Mouse (Mus musculus) bone marrow macrophage, adult 2 months (primary cell): ENCODE data around the gene Sacs. TPM values are rescaled to one million over a fixed set of nuclear protein-coding genes. Genes with fewer than 3 reads are reported as not detected.

ENCODE experiments used
- H3K27ac ChIP-seq: 2 replicates; pipeline ENCODE4 v1.5.1; 2012; ENCODE audit warnings: low read depth, low read length; ENCODE audit not compliant: insufficient read depth
- H3K4me1 ChIP-seq: 2 replicates; pipeline ENCODE4 v1.6.1; 2012; ENCODE audit warnings: low read length; ENCODE audit not compliant: control insufficient read depth, insufficient read depth
- H3K4me3 ChIP-seq: 2 replicates; pipeline ENCODE4 v1.5.1; 2012; ENCODE audit warnings: mild to moderate bottlenecking, low read length, moderate library complexity; ENCODE audit not compliant: insufficient read depth
- CTCF ChIP-seq: IDR thresholded peaks from 2 replicates; pipeline ENCODE4 v1.5.1; 2012; ENCODE audit warnings: low read depth, mild to moderate bottlenecking, low read length, moderate library complexity
- POLR2A ChIP-seq: IDR thresholded peaks from 2 replicates; pipeline ENCODE4 v1.6.1; 2012; ENCODE audit warnings: mild to moderate bottlenecking, low read depth, low read length, borderline replicate concordance
- polyA plus RNA-seq: library from polyadenylated mRNA; stranded (reverse); fragments of >200 nt; gene quantifications from 2 replicates; pipeline ENCODE4 v1.2.4, GENCODE M21; 2012; ENCODE audit not compliant: missing spikeins, insufficient read depth, insufficient read length

Sacs gene
- polyA plus RNA-seq, 1 experiment = 4.1 TPM

- H3K4me3 ChIP-seq = no peak overlapping the region
- no peak for TF ChIP-seq CTCF
- H3K27ac ChIP-seq = no peak overlapping the region
- peaks cover 6% of the 10 kb centered on the region for H3K4me1 ChIP-seq
Observed at GRCm38 (mm10) chr14:61237101-61237654, 98.9 kb downstream of the Sacs start.

GRCm38 (mm10) chr14:61238751-61239150 is 100.5 kb downstream of the Sacs start:
- no peak overlapping the region; the same call in 1 of the 2 replicates for H3K4me3 ChIP-seq
- peaks cover 6% of the 10 kb centered on the region for H3K4me1 ChIP-seq
- no peak for TF ChIP-seq CTCF
- no peak for TF ChIP-seq POLR2A
- H3K27ac ChIP-seq = no peak overlapping the region

GRCm38 (mm10) chr14:61242611-61243010 is 104.4 kb downstream of the Sacs start:
- Histone ChIP-seq H3K4me1 (peaks cover 6% of the 10 kb centered on the region), H3K4me3 (no peak overlapping the region), H3K27ac (no peak overlapping the region)
- TF ChIP-seq CTCF (peak; percentile 29; the same call in 1 of the 2 replicates), POLR2A (no peak)

- Histone ChIP-seq H3K27ac (no peak overlapping the region), H3K4me3 (no peak overlapping the region), H3K4me1 (no peaks in the 10 kb centered on the region)
- no peak for TF ChIP-seq CTCF
- TF ChIP-seq POLR2A = no peak
Observed at GRCm38 (mm10) chr14:61246444-61246843, 108.2 kb downstream of the Sacs start.

- Histone ChIP-seq H3K27ac (no peak overlapping the region), H3K4me3 (no peak overlapping the region), H3K4me1 (no peaks in the 10 kb centered on the region)
- TF ChIP-seq CTCF = no peak
- no peak for TF ChIP-seq POLR2A
Observed at GRCm38 (mm10) chr14:61252596-61253388, 114.5 kb downstream of the Sacs start.

GRCm38 (mm10) chr14:61258352-61258751 is 120.1 kb downstream of the Sacs start, which contains the start of gene Sgcg:
TSS of gene Sgcg (minus strand) at chr14:61258490.
- no peak for TF ChIP-seq CTCF
- no peak for TF ChIP-seq POLR2A
- Histone ChIP-seq H3K4me3 (no peak within 1 kb of the TSS), H3K27ac (no peak within 1 kb of the TSS), H3K4me1 (no peaks in the 10 kb centered on the region)

GRCm38 (mm10) chr14:61259084-61259483 is 120.8 kb downstream of the Sacs start:
- TF ChIP-seq POLR2A (no peak), CTCF (no peak)
- Histone ChIP-seq H3K27ac (no peak overlapping the region), H3K4me1 (no peaks in the 10 kb centered on the region), H3K4me3 (no peak overlapping the region)

GRCm38 (mm10) chr14:61267908-61268475 is 129.7 kb downstream of the Sacs start:
- H3K4me3 ChIP-seq = no peak overlapping the region
- H3K27ac ChIP-seq = no peak overlapping the region
- no peaks in the 10 kb centered on the region for H3K4me1 ChIP-seq
- TF ChIP-seq POLR2A (no peak), CTCF (no peak)

GRCm38 (mm10) chr14:61274414-61275198 is 136.3 kb downstream of the Sacs start:
- TF ChIP-seq POLR2A (no peak), CTCF (no peak)
- H3K4me3 ChIP-seq = no peak overlapping the region
- H3K4me1 ChIP-seq = peaks cover 5% of the 10 kb centered on the region
- H3K27ac ChIP-seq = no peak overlapping the region

GRCm38 (mm10) chr14:61277285-61277684 is 139.0 kb downstream of the Sacs start:
- H3K4me1 ChIP-seq = peaks cover 5% of the 10 kb centered on the region
- no peak for TF ChIP-seq POLR2A
- peak; percentile 24; the same call in 1 of the 2 replicates for TF ChIP-seq CTCF
- no peak overlapping the region for H3K4me3 ChIP-seq
- H3K27ac ChIP-seq = no peak overlapping the region
